24 mouse cellular contexts compared by ENCODE assay signal in genomic region chr3:51838696-51839352, GRCm38 (mm10).
DNase-seq lines count a peak whose midpoint lies in the region; ATAC-seq and TF ChIP-seq lines count a peak whose summit lies in the region.
"Had no signal": no experiment of that assay in that cellular context is flagged by ENCODE, and none has a peak within 500 bp of the region (broad histone marks: within the 10 kb centered on the region; RNA-seq: fewer than 3 reads in every experiment).

No protein-coding gene starts in this region.

- WGBS in forebrain, embryonic 15.5 days: 58% methylated on average over 5 of the region's 5 CpGs
- 52% methylated on average over 5 of the region's 5 CpGs for WGBS in forebrain, embryonic 14.5 days
- 78% methylated on average over 5 of the region's 5 CpGs for WGBS in midbrain, postnatal 0 days
- 81% methylated on average over 5 of the region's 5 CpGs for WGBS in midbrain, embryonic 11.5 days

- peaks cover 9% of the 10 kb centered on the region for H3K4me1 ChIP-seq in forebrain, embryonic 15.5 days
- peaks cover 4% of the 10 kb centered on the region; the same call in 1 of the 2 replicates for H3K4me1 ChIP-seq in forebrain, embryonic 14.5 days (ENCODE audit: control insufficient read depth, insufficient read depth, low read length)
- no peaks in the 10 kb centered on the region for H3K4me1 ChIP-seq in midbrain, postnatal 0 days (ENCODE audit: insufficient read depth, low read length)
- H3K4me1 ChIP-seq in midbrain, embryonic 11.5 days (ENCODE audit: control insufficient read depth, insufficient read depth, low read length): no peaks in the 10 kb centered on the region
- H3K4me1 ChIP-seq: neural tube, embryonic 12.5 days had no signal

- no peak overlapping the region for H3K4me3 ChIP-seq in forebrain, embryonic 15.5 days
- H3K4me3 ChIP-seq in forebrain, embryonic 14.5 days (ENCODE audit: low read depth, low read length): no peak overlapping the region
- H3K4me3 ChIP-seq in midbrain, postnatal 0 days (ENCODE audit: low read depth, low read length): no peak overlapping the region
- H3K4me3 ChIP-seq in midbrain, embryonic 11.5 days (ENCODE audit: low read depth, low read length): no peak overlapping the region
- H3K4me3 ChIP-seq: heart, embryonic 13.5 days; hindbrain, embryonic 12.5 days; left cerebral cortex, adult 2 months; limb, embryonic 15.5 days; neural tube, embryonic 12.5 days had no signal

- ATAC-seq in forebrain, embryonic 15.5 days (replicated peaks): no peak
- ATAC-seq in forebrain, embryonic 14.5 days: no peak
- ATAC-seq in midbrain, postnatal 0 days (ENCODE audit: low FRiP score): no peak
- ATAC-seq in midbrain, embryonic 11.5 days (ENCODE audit: low FRiP score): no peak
- ATAC-seq: Patski had no signal

- TF ChIP-seq CTCF in midbrain, postnatal 0 days (IDR thresholded peaks at IDR 0.05): peak; percentile 6; the same call in 1 of the 2 replicates

- H3K9ac ChIP-seq in forebrain, embryonic 15.5 days (replicated peaks): no peak overlapping the region
- H3K9ac ChIP-seq in forebrain, embryonic 14.5 days (ENCODE audit: low read length): no peak overlapping the region
- H3K9ac ChIP-seq in midbrain, postnatal 0 days (replicated peaks; ENCODE audit: low read length, poor library complexity, severe bottlenecking): no peak overlapping the region
- no peak overlapping the region for H3K9ac ChIP-seq in midbrain, embryonic 11.5 days (ENCODE audit: low read length)
- H3K9ac ChIP-seq: heart, embryonic 13.5 days; hindbrain, embryonic 12.5 days; limb, embryonic 15.5 days; liver, embryonic 14.5 days; lung, embryonic 14.5 days; neural tube, embryonic 12.5 days had no signal

- no peak for DNase-seq in forebrain, embryonic 14.5 days (ENCODE audit: low spot score)
- DNase-seq in midbrain, postnatal 0 days (ENCODE audit: low spot score): no peak
- DNase-seq in midbrain, embryonic 11.5 days (ENCODE audit: low spot score, missing footprints): no peak
- peak; percentile 57 for DNase-seq in retina, postnatal 1 day
- DNase-seq in layer of hippocampus, adult 9-10 months (ENCODE audit: low spot score): no peak
- no peak for DNase-seq in left cerebral cortex, postnatal 10 days (ENCODE audit: extremely low spot score in 1 of 2, low spot score in 2 of 2)
- no peak for DNase-seq in cerebellum, adult 18-20 months
- DNase-seq: cerebellum, adult 11 months; cerebellum, postnatal 14 days; gastrocnemius, postnatal 25 days; heart, adult 18-20 months; heart, postnatal 14 days; kidney, postnatal 4 days; left cerebral cortex, postnatal 4 days; lung, embryonic 14.5 days; thymus, postnatal 36 days had no signal

- H3K27me3 ChIP-seq in forebrain, embryonic 15.5 days: no peaks in the 10 kb centered on the region
- no peaks in the 10 kb centered on the region for H3K27me3 ChIP-seq in forebrain, embryonic 14.5 days (replicated peaks; ENCODE audit: control insufficient read depth, insufficient read depth, low read length)
- H3K27me3 ChIP-seq in midbrain, postnatal 0 days (ENCODE audit: insufficient read depth, low read length): no peaks in the 10 kb centered on the region
- no peaks in the 10 kb centered on the region for H3K27me3 ChIP-seq in midbrain, embryonic 11.5 days (ENCODE audit: control insufficient read depth, insufficient read depth, low read length)
- H3K27me3 ChIP-seq: heart, embryonic 13.5 days; hindbrain, embryonic 12.5 days; limb, embryonic 15.5 days; neural tube, embryonic 12.5 days; Patski had no signal

- H3K9me3 ChIP-seq in forebrain, embryonic 15.5 days: no peaks in the 10 kb centered on the region
- H3K9me3 ChIP-seq in forebrain, embryonic 14.5 days (replicated peaks; ENCODE audit: control insufficient read depth, low read length): no peaks in the 10 kb centered on the region
- no peaks in the 10 kb centered on the region for H3K9me3 ChIP-seq in midbrain, postnatal 0 days (ENCODE audit: low read length)
- no peaks in the 10 kb centered on the region for H3K9me3 ChIP-seq in midbrain, embryonic 11.5 days (ENCODE audit: control insufficient read depth, low read length)
- H3K9me3 ChIP-seq: heart, embryonic 13.5 days; hindbrain, embryonic 12.5 days; limb, embryonic 15.5 days; neural tube, embryonic 12.5 days had no signal

- no peak overlapping the region for H3K4me2 ChIP-seq in forebrain, embryonic 15.5 days (replicated peaks)
- no peak overlapping the region for H3K4me2 ChIP-seq in forebrain, embryonic 14.5 days (ENCODE audit: low read length)
- H3K4me2 ChIP-seq in midbrain, postnatal 0 days (ENCODE audit: low read depth, low read length, poor library complexity, severe bottlenecking): no peak overlapping the region
- H3K4me2 ChIP-seq in midbrain, embryonic 11.5 days: no peak overlapping the region
- H3K4me2 ChIP-seq: heart, embryonic 13.5 days; hindbrain, embryonic 12.5 days; limb, embryonic 15.5 days; lung, embryonic 14.5 days; neural tube, embryonic 12.5 days had no signal

- peak overlapping the region; percentile 8; the same call in 1 of the 2 replicates for H3K27ac ChIP-seq in forebrain, embryonic 15.5 days (replicated peaks)
- no peak overlapping the region for H3K27ac ChIP-seq in forebrain, embryonic 14.5 days (ENCODE audit: low read depth, low read length)
- no peak overlapping the region for H3K27ac ChIP-seq in midbrain, postnatal 0 days (ENCODE audit: low read depth, low read length)
- no peak overlapping the region for H3K27ac ChIP-seq in midbrain, embryonic 11.5 days (ENCODE audit: low read depth, low read length)
- H3K27ac ChIP-seq: heart, embryonic 13.5 days; hindbrain, embryonic 12.5 days; left cerebral cortex, adult 2 months; limb, embryonic 15.5 days; liver, embryonic 14.5 days; neural tube, embryonic 12.5 days had no signal

- no peaks in the 10 kb centered on the region for H3K36me3 ChIP-seq in forebrain, embryonic 15.5 days
- no peaks in the 10 kb centered on the region for H3K36me3 ChIP-seq in forebrain, embryonic 14.5 days (ENCODE audit: control insufficient read depth, insufficient read depth, low read length)
- no peaks in the 10 kb centered on the region for H3K36me3 ChIP-seq in midbrain, postnatal 0 days (ENCODE audit: insufficient read depth, low read length)
- no peaks in the 10 kb centered on the region for H3K36me3 ChIP-seq in midbrain, embryonic 11.5 days (ENCODE audit: control insufficient read depth, insufficient read depth, low read length)
- H3K36me3 ChIP-seq: heart, embryonic 13.5 days; hindbrain, embryonic 12.5 days; limb, embryonic 15.5 days; neural tube, embryonic 12.5 days had no signal

- intact Hi-C loops in left cerebral cortex, postnatal 10 days (cut with DNase I): no loop called here
